In genomic region chr4:139232479-139233145, GRCm38 (mm10) we compare ENCODE assay signal across 8 mouse cellular contexts. TPM values are rescaled to one million over a fixed set of nuclear protein-coding genes. Genes with fewer than 3 reads are reported as not detected.
DNase-seq lines count a peak whose midpoint lies in the region; ATAC-seq and TF ChIP-seq lines count a peak whose summit lies in the region.

No protein-coding gene starts in this region.

- peak; percentile 41 for TF ChIP-seq RAD21 in MEL (IDR thresholded peaks at IDR 0.05; ENCODE audit: low read depth, low read length)

- no peak overlapping the region for H3K4me3 ChIP-seq in C2C12 (ENCODE audit: insufficient read depth, poor library complexity, severe bottlenecking)
- no peak overlapping the region for H3K4me3 ChIP-seq in MEL (ENCODE audit: control insufficient read depth in 1 of 2, insufficient read depth in 1 of 2, low read depth in 2 of 2, low read length in 2 of 2)
- H3K4me3 ChIP-seq in intestine, embryonic 16.5 days (ENCODE audit: low read length): no peak overlapping the region
- H3K4me3 ChIP-seq in liver, embryonic 11.5 days (ENCODE audit: low read depth, low read length): no peak overlapping the region
- H3K4me3 ChIP-seq in olfactory bulb, adult 2 months (ENCODE audit: insufficient read depth, low read depth, low read length): no peak overlapping the region

- peaks cover 95% of the 10 kb centered on the region for H3K79me3 ChIP-seq in C2C12 (ENCODE audit: low read depth)

- H3K9ac ChIP-seq in MEL (ENCODE audit: control insufficient read depth, low read depth, low read length, poor library complexity, severe bottlenecking): no peak overlapping the region
- no peak overlapping the region for H3K9ac ChIP-seq in intestine, embryonic 16.5 days (ENCODE audit: low read depth, low read length)
- no peak overlapping the region for H3K9ac ChIP-seq in liver, embryonic 11.5 days (ENCODE audit: low read depth, low read length)

- peak; percentile 7 for TF ChIP-seq CTCF in C2C12 (IDR thresholded peaks at IDR 0.05; ENCODE audit: control insufficient read depth, insufficient read depth, insufficient read length)
- TF ChIP-seq CTCF in MEL (IDR thresholded peaks at IDR 0.05 in 2 of 3, conservative IDR thresholded peaks at IDR 0.05 in 1 of 3; ENCODE audit: control insufficient read depth in 1 of 3, insufficient read depth in 1 of 3, low read depth in 2 of 3, low read length in 3 of 3, poor library complexity in 1 of 3, severe bottlenecking in 1 of 3): peak; percentile 75 to 81 (median 80)
- TF ChIP-seq CTCF in olfactory bulb, adult 2 months (IDR thresholded peaks at IDR 0.05; ENCODE audit: insufficient read depth, low read depth, low read length): peak; percentile 35; the same call in 1 of the 2 replicates

- 47% methylated on average over 6 of the region's 6 CpGs for WGBS in intestine, embryonic 16.5 days
- WGBS in liver, embryonic 11.5 days: 62% methylated on average over 6 of the region's 6 CpGs
- WGBS in olfactory bulb, adult 2 months: 71% methylated on average over 6 of the region's 6 CpGs

- no peak for TF ChIP-seq EP300 in MEL (IDR thresholded peaks at IDR 0.05; ENCODE audit: low read depth in 1 of 2, low read length in 2 of 2)

- H3K36me3 ChIP-seq in C2C12 (ENCODE audit: control insufficient read depth, insufficient read depth) (peaks cover 24% of the 10 kb centered on the region), MEL (ENCODE audit: control insufficient read depth in 1 of 2, insufficient read depth in 2 of 2, low read length in 2 of 2) (peaks cover 0 to 3% of the 10 kb centered on the region in 2 experiments; a peak in 1 of 4 replicates)
- no peaks in the 10 kb centered on the region for H3K36me3 ChIP-seq in intestine, embryonic 16.5 days (ENCODE audit: control insufficient read depth, insufficient read depth, low read length)
- H3K36me3 ChIP-seq in liver, embryonic 11.5 days (ENCODE audit: control insufficient read depth, insufficient read depth, low read length): peaks cover 5% of the 10 kb centered on the region; the same call in 1 of the 2 replicates

- H3K4me2 ChIP-seq in intestine, embryonic 16.5 days (ENCODE audit: low read depth, low read length): no peak overlapping the region
- no peak overlapping the region for H3K4me2 ChIP-seq in liver, embryonic 11.5 days

- DNase-seq in MEL (ENCODE audit: low read depth, low spot score): peak; percentile 81
- peak; percentile 50 to 64 for DNase-seq in cerebellum, adult 18-20 months
- DNase-seq in gastrocnemius, postnatal 25 days: peak; percentile 64
- DNase-seq in liver, embryonic 11.5 days (ENCODE audit: low spot score): peak; percentile 52
- peak; percentile 44 for DNase-seq in yolk sac, embryonic 10.5 days (ENCODE audit: low spot score)

- no peaks in the 10 kb centered on the region for H3K9me3 ChIP-seq in MEL (replicated peaks; ENCODE audit: insufficient read depth, low read length)
- H3K9me3 ChIP-seq in intestine, embryonic 16.5 days (ENCODE audit: control insufficient read depth, low read length): no peaks in the 10 kb centered on the region
- H3K9me3 ChIP-seq in liver, embryonic 11.5 days (ENCODE audit: control insufficient read depth, low read length): no peaks in the 10 kb centered on the region

- H3ac ChIP-seq in C2C12 (ENCODE audit: control insufficient read depth, insufficient read length, low read depth): peak overlapping the region; percentile 2

- H3K79me2 ChIP-seq in C2C12 (ENCODE audit: control insufficient read depth, insufficient read depth) (peaks cover 100% of the 10 kb centered on the region), MEL (ENCODE audit: control insufficient read depth, insufficient read depth, low read length, poor library complexity) (peaks cover 38% of the 10 kb centered on the region)

- no peak; a peak in 1 of 4 replicates for TF ChIP-seq POLR2A in MEL (IDR thresholded peaks at IDR 0.05; ENCODE audit: control insufficient read depth in 1 of 2, insufficient read depth in 1 of 2, low read depth in 1 of 2, low read length in 2 of 2, poor library complexity in 1 of 2)
- no peak for TF ChIP-seq POLR2A in olfactory bulb, adult 2 months (IDR thresholded peaks at IDR 0.05; ENCODE audit: insufficient read depth, low read depth, low read length)

- ATAC-seq in intestine, embryonic 16.5 days: peak; percentile 36
- 0 out of 2 replicates have a peak, but pooled peaks have one; percentile 35 for ATAC-seq in liver, embryonic 11.5 days (replicated peaks; ENCODE audit: low FRiP score)

- H3K4me1 ChIP-seq in MEL (ENCODE audit: control insufficient read depth in 1 of 2, insufficient read depth in 2 of 2, low read length in 2 of 2): no peaks in the 10 kb centered on the region
- H3K4me1 ChIP-seq in intestine, embryonic 16.5 days (ENCODE audit: control insufficient read depth, insufficient read depth, low read length): peaks cover 53% of the 10 kb centered on the region
- peaks cover 34% of the 10 kb centered on the region for H3K4me1 ChIP-seq in liver, embryonic 11.5 days (replicated peaks; ENCODE audit: control insufficient read depth, insufficient read depth, low read length)
- peaks cover 30% of the 10 kb centered on the region for H3K4me1 ChIP-seq in olfactory bulb, adult 2 months (ENCODE audit: control insufficient read depth, insufficient read depth, low read length)

- H3K27ac ChIP-seq in MEL (ENCODE audit: control insufficient read depth, low read depth, low read length): no peak overlapping the region
- H3K27ac ChIP-seq in intestine, embryonic 16.5 days (ENCODE audit: low read length): peak overlapping the region; percentile 50
- H3K27ac ChIP-seq in liver, embryonic 11.5 days (ENCODE audit: low read depth, low read length): no peak overlapping the region
- H3K27ac ChIP-seq in olfactory bulb, adult 2 months (ENCODE audit: insufficient read depth, low read depth, low read length): 0 out of 2 replicates have a peak overlapping the region, but pooled peaks have one; percentile 41

- H3K27me3 ChIP-seq in C2C12 (ENCODE audit: control insufficient read depth, insufficient read depth, insufficient read length) (no peaks in the 10 kb centered on the region), MEL (ENCODE audit: control insufficient read depth in 1 of 2, insufficient read depth in 2 of 2, low read length in 2 of 2) (no peaks in the 10 kb centered on the region)
- no peaks in the 10 kb centered on the region for H3K27me3 ChIP-seq in intestine, embryonic 16.5 days (replicated peaks; ENCODE audit: control insufficient read depth, insufficient read depth, low read length)
- H3K27me3 ChIP-seq in liver, embryonic 11.5 days (replicated peaks; ENCODE audit: control insufficient read depth, insufficient read depth, low read length): no peaks in the 10 kb centered on the region

TF ChIP-seq in C2C12, 6 proteins besides CTCF, POLR2A, EP300 and RAD21:
- TF ChIP-seq CEBPB (IDR thresholded peaks at IDR 0.05; ENCODE audit: low read depth) (no peak), FOSL1 (IDR thresholded peaks at IDR 0.05; ENCODE audit: insufficient read depth, low read length, poor library complexity, severe bottlenecking) (peak; percentile 28), MYOD1 (IDR thresholded peaks at IDR 0.05; ENCODE audit: control insufficient read depth, insufficient read length, low read depth) (peak; percentile 18)

TF ChIP-seq in MEL, 35 proteins besides CTCF, POLR2A, EP300 and RAD21:
- TF ChIP-seq ELF1 (IDR thresholded peaks at IDR 0.05; ENCODE audit: low read depth, low read length): no peak
- peak; percentile 67 for TF ChIP-seq SMC3 (IDR thresholded peaks at IDR 0.05; ENCODE audit: low read depth, low read length)
- TF ChIP-seq MXI1 (IDR thresholded peaks at IDR 0.05; ENCODE audit: low read depth, low read length): no peak
- TF ChIP-seq MYB (IDR thresholded peaks at IDR 0.05; ENCODE audit: low read depth, low read length): no peak
- no peak for TF ChIP-seq TAL1 (IDR thresholded peaks at IDR 0.05; ENCODE audit: low read length)
- no peak for TF ChIP-seq CHD2 (IDR thresholded peaks at IDR 0.05; ENCODE audit: low read length)
- TF ChIP-seq NRF1 (IDR thresholded peaks at IDR 0.05; ENCODE audit: insufficient read depth, low read depth, low read length, poor library complexity, severe bottlenecking): peak; percentile 68
TF ChIP-seq in MEL: peak in this region for 2.

RNA-seq across cellular contexts. Expression of gene Capzb, which starts 39.9 kb away (rescaled TPM):
- 362 TPM for polyA plus RNA-seq in C2C12 (2012; fragmentation: generic; extraction: Trizol)
- 91.2 and 103 TPM in 2 replicates for total RNA-seq in MEL (2012; rRNA removed)
- polyA plus RNA-seq in MEL (2012; ENCODE audit: insufficient read depth in 1 of 2, insufficient read length in 2 of 2, low read depth in 1 of 2, low replicate concordance in 2 of 2, missing spikeins in 1 of 2): 100 to 1,000 TPM in 1 of 2 experiments, not detected in 1; 354 TPM
- total RNA-seq in gastrocnemius, postnatal 25 days (2021): 100 to 1,000 TPM; 472 to 500 TPM
- polyA plus RNA-seq in intestine, embryonic 16.5 days (2015; fragmentation: Nextera tagmentation; extraction: Ambion mirVana): 440 and 454 TPM in 2 replicates
- 250 and 257 TPM in 2 replicates for polyA plus RNA-seq in liver, embryonic 11.5 days (2014; fragmentation: Nextera tagmentation; extraction: Ambion mirVana)
- 218 and 336 TPM in 2 replicates for polyA plus RNA-seq in olfactory bulb, adult 2 months (2012; ENCODE audit: insufficient read depth, insufficient read length, low replicate concordance, missing spikeins)

Comparison
In these comparisons a context has a peak if more than half of its experiments do, and no peak if none do; other contexts are left out.
1. CTCF ChIP-seq: peak in every context shown above with its lines; median percentile 80 in MEL; 35 in olfactory bulb, adult 2 months; 7 in C2C12.
2. H3K27ac ChIP-seq: peak in intestine, embryonic 16.5 days (single experiment) and olfactory bulb, adult 2 months (single experiment); none in MEL (single experiment) and liver, embryonic 11.5 days (single experiment).
3. Peak in every context shown above with its lines, with median percentiles within 50 percentile points of each other: DNase-seq.